Mouse (Mus musculus): ENCODE results near the gene Ralgapa1.

GRCm38 (mm10) chr12:55836199-55836951 lies 15.4 kb upstream of the Ralgapa1 start, which contains the start of gene Brms1l:
- no peak for TF ChIP-seq CTCF (IDR thresholded peaks at IDR 0.05; ENCODE audit: control insufficient read depth, insufficient read depth, low read length)
- peak; percentile 41; the same call in 1 of the 2 replicates for TF ChIP-seq POLR2A (IDR thresholded peaks at IDR 0.05; ENCODE audit: borderline replicate concordance, control insufficient read depth, low read depth, low read length)
